Mouse (Mus musculus) hindbrain, embryonic 16.5 days (tissue): ENCODE measurements around the gene Rapgef4. TPM values are rescaled to one million over a fixed set of nuclear protein-coding genes. Genes with fewer than 3 reads are reported as not detected.
A peak's percentile ranks its signal among the peaks of the same experiment; 100 is the strongest.

ENCODE experiments used
- ATAC-seq: fragments of 200-750 bp; cut with Nextera tagmentation; 2 replicates; pipeline ENCODE4 v1.8.0; 2017; ENCODE audit warnings: moderate TSS enrichment, moderate library complexity
- H3K27ac ChIP-seq: fragments of 300-500 bp; sonication (generic); 2 replicates; pipeline ENCODE4 v1.5.1; 2014; ENCODE audit warnings: low read depth, mild to moderate bottlenecking, control low read depth, low read length, moderate library complexity
- H3K27me3 ChIP-seq: fragments of 300-500 bp; sonication (generic); replicated peaks from 2 replicates; pipeline ENCODE4 v1.6.1; 2014; ENCODE audit warnings: low read length; ENCODE audit not compliant: control insufficient read depth, insufficient read depth
- H3K36me3 ChIP-seq: fragments of 300-500 bp; sonication (generic); 2 replicates; pipeline ENCODE4 v1.6.1; 2014; ENCODE audit warnings: mild to moderate bottlenecking, low read length, moderate library complexity, mixed read lengths; ENCODE audit not compliant: control insufficient read depth, insufficient read depth
- H3K4me1 ChIP-seq: fragments of 300-500 bp; sonication (generic); 2 replicates; pipeline ENCODE4 v1.6.1; 2014; ENCODE audit warnings: low read depth, low read length; ENCODE audit not compliant: control insufficient read depth, insufficient read depth
- H3K4me2 ChIP-seq: fragments of 300-500 bp; sonication (generic); 2 replicates; pipeline ENCODE4 v1.6.1; 2014; ENCODE audit warnings: mild to moderate bottlenecking, low read length, control low read depth, moderate library complexity
- H3K4me3 ChIP-seq: fragments of 300-500 bp; sonication (generic); 2 replicates; pipeline ENCODE4 v1.5.1; 2014; ENCODE audit warnings: mild to moderate bottlenecking, low read length, control low read depth, moderate library complexity
- H3K9ac ChIP-seq: fragments of 300-500 bp; sonication (generic); 2 replicates; pipeline ENCODE4 v1.6.1; 2014; ENCODE audit warnings: low read depth, mild to moderate bottlenecking, control low read depth, low read length, moderate library complexity
- H3K9me3 ChIP-seq: fragments of 300-500 bp; sonication (generic); 2 replicates; pipeline ENCODE4 v1.6.1; 2014; ENCODE audit warnings: mild to moderate bottlenecking, low read length, moderate library complexity; ENCODE audit not compliant: control insufficient read depth
- WGBS: fragments of 180-500 bp; shearing (Covaris S2); extraction: QIAGEN DNeasy Blood & Tissue Kit; methylation state at CpG from one replicate; pipeline ENCODE4 v1.1.7; 2014; 5-methylcytosine and 5-hydroxymethylcytosine counted together
- polyA plus RNA-seq: library from polyadenylated mRNA; unstranded; fragments of >200 nt; fragmentation: Nextera tagmentation; extraction: Ambion mirVana; gene quantifications from 2 replicates; pipeline ENCODE4 v1.2.1, GENCODE M21; 2015

Rapgef4 gene
- polyA plus RNA-seq, 1 experiment from 2014 or later: 41.3 TPM

DNA sequence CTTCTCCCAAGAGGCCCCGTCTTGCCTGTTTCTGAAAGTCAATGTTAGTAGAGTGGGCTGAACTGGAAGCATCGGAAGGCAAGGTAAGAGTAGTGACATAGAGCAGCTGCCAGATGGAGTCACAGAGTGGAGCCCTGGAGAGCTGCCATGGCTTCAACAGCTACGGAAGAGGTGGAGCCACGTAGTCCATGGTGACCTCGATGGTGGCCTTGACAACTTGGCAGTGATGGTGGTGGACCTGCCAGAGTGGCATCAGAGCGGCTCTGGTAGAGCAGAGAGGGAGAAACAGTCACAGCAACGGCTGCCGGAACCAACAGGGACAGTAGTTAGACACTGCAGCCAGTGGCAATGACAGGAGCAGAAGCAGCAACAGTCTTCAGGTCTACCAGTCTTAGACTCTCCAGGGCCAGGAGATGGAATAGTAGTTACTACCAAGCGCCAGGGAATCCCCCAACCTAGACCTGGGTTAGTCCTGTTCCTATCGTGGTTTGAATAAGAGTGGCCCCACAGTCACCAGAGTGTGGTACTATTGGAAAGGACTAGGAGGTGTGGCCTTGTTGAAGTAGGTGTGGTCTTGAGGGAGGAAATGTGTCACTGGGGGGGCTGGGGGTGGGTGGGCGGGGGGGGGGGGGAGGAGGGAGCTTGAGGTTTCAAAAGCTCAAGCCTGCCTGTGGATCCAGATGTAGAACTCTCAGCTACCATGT lies 6.7 kb upstream of the Rapgef4 start:
- no peaks in the 10 kb centered on the region for H3K27me3 ChIP-seq
- H3K4me1 ChIP-seq: no peaks in the 10 kb centered on the region
- no peak overlapping the region for H3K4me2 ChIP-seq
- H3K4me3 ChIP-seq: no peak overlapping the region
- H3K9ac ChIP-seq: no peak overlapping the region
- H3K36me3 ChIP-seq: no peaks in the 10 kb centered on the region
- no peak overlapping the region for H3K27ac ChIP-seq
- ATAC-seq: peak; percentile 64
- no peaks in the 10 kb centered on the region for H3K9me3 ChIP-seq
- 74% methylated on average over 10 of the region's 11 CpGs for WGBS

DNA sequence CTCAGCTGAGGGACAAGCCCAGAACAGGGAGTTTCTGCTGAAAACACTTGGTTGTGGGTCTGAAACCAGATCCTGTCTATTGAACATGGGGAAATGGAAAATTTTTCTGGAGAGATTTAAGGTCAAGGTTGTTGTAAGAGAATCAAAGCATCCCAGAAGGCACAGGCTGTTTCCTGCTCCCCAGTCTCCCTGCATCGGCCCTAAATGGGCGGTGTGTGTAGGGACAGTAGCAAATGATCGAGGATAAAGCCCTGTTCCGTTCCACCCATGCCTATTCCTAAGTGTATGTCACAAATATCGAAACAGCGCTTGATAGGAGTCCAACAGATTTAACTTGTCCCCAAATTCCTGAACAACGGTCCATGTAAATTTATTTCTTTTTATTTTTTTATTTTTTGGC lies 1.1 kb upstream of the Rapgef4 start:
- H3K4me3 ChIP-seq: no peak overlapping the region
- no peak for ATAC-seq
- no peak overlapping the region for H3K9ac ChIP-seq
- no peak overlapping the region for H3K27ac ChIP-seq
- no peaks in the 10 kb centered on the region for H3K27me3 ChIP-seq
- H3K9me3 ChIP-seq: no peaks in the 10 kb centered on the region
- 91% methylated on average over 7 of the region's 7 CpGs for WGBS
- H3K4me2 ChIP-seq: no peak overlapping the region
- no peaks in the 10 kb centered on the region for H3K36me3 ChIP-seq
- peaks cover 5% of the 10 kb centered on the region for H3K4me1 ChIP-seq

DNA sequence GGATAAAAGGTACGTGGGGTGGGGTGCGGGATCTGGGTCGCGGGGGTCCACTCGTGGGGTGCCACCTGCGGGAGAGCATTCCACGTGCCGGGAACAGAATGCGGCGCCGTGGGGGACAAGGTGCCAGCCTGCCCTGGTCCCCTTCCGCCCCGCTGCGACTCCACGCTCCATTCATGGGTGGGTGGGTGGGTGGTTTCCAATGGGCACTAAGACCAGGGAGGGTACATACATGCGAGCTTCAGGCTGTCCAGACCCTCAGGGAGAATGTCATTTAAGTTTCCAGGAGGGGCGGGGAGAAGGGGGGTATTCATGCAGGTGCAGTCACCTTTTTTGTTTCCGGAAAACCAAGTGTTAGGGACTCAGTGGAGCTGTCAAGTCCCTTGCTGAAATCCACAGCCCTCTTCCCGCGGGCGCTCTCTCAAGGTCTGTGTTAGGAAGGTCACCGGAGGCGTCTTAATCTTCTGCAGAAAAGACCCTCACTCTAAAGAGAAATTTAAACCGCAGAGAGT lies 357 bp downstream of the Rapgef4 start:
- 6% methylated on average over 13 of the region's 24 CpGs for WGBS
- ATAC-seq: peak; percentile 63
- peak overlapping the region; percentile 61 for H3K27ac ChIP-seq

DNA sequence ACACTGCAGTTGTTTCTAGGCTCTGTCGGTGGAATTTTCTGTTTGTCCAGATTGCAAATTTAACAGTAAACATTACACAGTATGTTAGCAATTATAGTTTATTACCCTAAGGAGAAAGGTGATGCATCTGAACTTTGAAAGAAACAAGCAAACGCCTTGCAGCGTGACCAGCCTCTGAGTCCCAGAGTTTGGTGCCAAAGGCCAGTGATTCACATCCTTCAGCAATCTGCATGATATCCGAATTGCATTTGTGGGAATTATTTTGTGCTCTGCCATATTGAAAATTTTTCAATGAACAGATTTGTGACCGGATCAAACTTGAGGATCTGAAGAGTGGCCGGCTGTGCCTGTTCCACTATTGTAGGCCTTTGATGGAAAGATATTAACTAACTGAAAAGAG lies 856 bp downstream of the Rapgef4 start:
- WGBS: 60% methylated on average over 6 of the region's 6 CpGs
- no peaks in the 10 kb centered on the region for H3K27me3 ChIP-seq
- peak overlapping the region; percentile 86 for H3K4me2 ChIP-seq
- peak overlapping the region; percentile 64 for H3K4me3 ChIP-seq
- H3K36me3 ChIP-seq: no peaks in the 10 kb centered on the region
- H3K9ac ChIP-seq: peak overlapping the region; percentile 85
- peaks cover 5% of the 10 kb centered on the region for H3K4me1 ChIP-seq
- H3K27ac ChIP-seq: peak overlapping the region; percentile 61; the same call in 1 of the 2 replicates
- ATAC-seq: no peak
- no peaks in the 10 kb centered on the region for H3K9me3 ChIP-seq

More for the DNA sequence above, 357 bp downstream of the Rapgef4 start:
- Histone ChIP-seq H3K36me3 (no peaks in the 10 kb centered on the region), H3K4me1 (peaks cover 5% of the 10 kb centered on the region), H3K4me2 (peak overlapping the region; percentile 86), H3K9me3 (no peaks in the 10 kb centered on the region), H3K27me3 (no peaks in the 10 kb centered on the region), H3K9ac (peak overlapping the region; percentile 85), H3K4me3 (peak overlapping the region; percentile 64)

DNA sequence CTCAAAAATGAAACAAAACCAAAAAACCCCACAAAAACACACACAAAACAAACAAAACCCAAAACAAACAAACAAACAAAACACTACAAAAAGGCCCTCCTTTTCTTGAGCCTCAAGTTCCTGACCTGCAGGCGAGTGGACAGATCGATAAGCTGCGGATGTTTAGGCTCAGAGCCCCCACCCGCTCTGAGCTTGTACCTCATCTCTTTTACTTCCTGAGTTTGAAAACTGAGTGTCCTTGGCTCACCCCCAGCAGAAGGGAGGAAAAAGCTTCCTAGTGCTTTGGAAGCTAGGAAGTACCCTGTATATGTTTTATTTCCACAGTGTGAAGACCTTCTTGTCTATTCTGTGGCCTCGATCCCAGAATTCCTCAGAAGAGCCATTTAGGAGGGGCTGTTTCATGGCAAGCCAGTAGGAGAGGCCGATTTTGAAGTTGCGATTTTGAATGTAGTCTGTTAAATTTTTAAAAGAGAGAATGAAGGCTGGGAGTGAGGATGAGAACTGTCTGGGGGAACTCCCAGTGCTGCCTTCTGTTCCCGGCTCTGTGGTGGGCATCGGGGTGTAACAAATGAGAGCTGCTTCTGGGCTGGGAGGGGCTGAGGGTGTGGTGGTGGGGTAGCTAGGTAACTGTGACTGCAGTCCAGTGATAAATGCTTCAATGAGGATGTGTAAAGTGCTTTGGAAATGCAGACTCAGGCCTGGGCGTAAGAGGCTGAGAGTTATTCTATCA lies 2.0 kb downstream of the Rapgef4 start:
- no peak for ATAC-seq
- H3K27ac ChIP-seq: no peak overlapping the region
- H3K27me3 ChIP-seq: no peaks in the 10 kb centered on the region
- 58% methylated on average over 10 of the region's 10 CpGs for WGBS
- H3K4me1 ChIP-seq: peaks cover 5% of the 10 kb centered on the region
- H3K9me3 ChIP-seq: no peaks in the 10 kb centered on the region
- no peak overlapping the region for H3K4me3 ChIP-seq
- no peaks in the 10 kb centered on the region for H3K36me3 ChIP-seq
- H3K4me2 ChIP-seq: peak overlapping the region; percentile 35
- H3K9ac ChIP-seq: no peak overlapping the region

DNA sequence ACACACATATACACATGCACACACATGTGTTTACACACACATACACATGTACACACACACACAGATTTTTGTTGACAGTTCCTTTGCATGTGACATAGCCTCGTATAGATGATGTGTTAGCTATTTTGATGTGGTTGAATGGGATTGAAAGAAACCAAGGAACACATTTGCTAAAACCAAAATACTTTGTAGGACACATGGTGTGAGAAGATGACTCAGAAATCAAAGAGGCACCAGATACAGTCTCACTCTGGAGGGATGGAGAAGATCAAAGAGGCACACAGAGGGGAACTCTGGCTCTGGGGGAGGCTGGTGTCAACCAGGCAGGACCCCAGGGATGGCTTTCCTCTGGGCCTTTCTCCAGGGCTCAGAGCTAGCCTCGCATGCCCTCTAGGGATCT lies 4.7 kb downstream of the Rapgef4 start:
- no peak for ATAC-seq
- no peak overlapping the region for H3K9ac ChIP-seq
- WGBS: 64% methylated on average over 2 of the region's 2 CpGs
- H3K4me2 ChIP-seq: no peak overlapping the region
- H3K27ac ChIP-seq: no peak overlapping the region
- H3K9me3 ChIP-seq: no peaks in the 10 kb centered on the region
- peaks cover 5% of the 10 kb centered on the region for H3K4me1 ChIP-seq
- H3K27me3 ChIP-seq: no peaks in the 10 kb centered on the region
- H3K36me3 ChIP-seq: no peaks in the 10 kb centered on the region
- H3K4me3 ChIP-seq: no peak overlapping the region

DNA sequence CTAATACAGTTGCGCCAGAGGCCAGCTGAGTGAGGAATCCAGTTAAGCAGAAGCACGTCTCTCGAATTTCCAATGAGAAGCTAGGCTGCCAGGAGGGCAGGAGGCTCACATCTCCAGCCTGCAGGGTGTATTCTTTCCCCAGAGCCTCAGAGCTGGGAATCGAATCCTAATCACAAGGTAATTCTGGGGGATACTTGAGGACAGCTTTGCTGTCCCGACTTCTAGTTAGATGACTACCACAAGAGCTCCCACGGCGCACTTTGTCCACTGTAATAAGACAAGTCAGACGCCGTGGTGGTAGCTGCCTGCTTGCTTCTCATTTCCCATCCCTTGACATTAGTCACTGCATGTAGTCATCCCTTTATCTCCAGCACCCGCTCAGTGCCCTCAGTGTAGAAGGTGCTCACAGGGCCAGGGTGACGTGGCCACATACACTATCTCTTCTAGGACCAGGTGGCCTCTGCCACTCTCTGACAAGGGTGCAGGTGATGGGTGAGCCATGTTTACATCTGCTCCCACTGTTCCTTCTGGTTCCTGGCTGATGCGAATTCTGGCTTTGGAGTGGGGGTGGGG lies 5.3 kb downstream of the Rapgef4 start:
- no peaks in the 10 kb centered on the region for H3K36me3 ChIP-seq
- no peak overlapping the region for H3K27ac ChIP-seq
- H3K9ac ChIP-seq: no peak overlapping the region
- no peaks in the 10 kb centered on the region for H3K9me3 ChIP-seq
- no peak overlapping the region for H3K4me2 ChIP-seq
- H3K27me3 ChIP-seq: no peaks in the 10 kb centered on the region
- 69% methylated on average over 12 of the region's 12 CpGs for WGBS
- no peak for ATAC-seq
- H3K4me3 ChIP-seq: no peak overlapping the region
- peaks cover 5% of the 10 kb centered on the region for H3K4me1 ChIP-seq

DNA sequence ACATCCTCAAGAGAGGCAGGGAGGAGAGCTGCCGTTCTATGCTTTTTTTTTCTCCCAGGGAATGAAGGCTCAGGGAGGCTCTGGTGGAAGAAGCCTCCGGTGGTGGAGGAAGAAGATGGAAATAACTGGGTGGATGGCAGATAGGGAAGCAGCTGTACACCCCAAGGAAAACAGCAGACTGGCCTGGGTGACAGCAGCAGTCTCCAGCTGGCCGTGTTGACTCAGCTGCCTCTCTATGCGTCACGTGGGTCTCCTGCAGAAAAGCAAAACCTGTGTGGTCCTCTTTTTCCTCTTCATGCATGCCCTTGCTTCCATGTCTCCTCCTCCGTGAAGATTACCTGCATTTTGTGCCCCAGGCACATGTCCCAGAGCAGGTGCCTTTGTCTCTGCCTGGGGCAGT lies 7.5 kb downstream of the Rapgef4 start:
- H3K27ac ChIP-seq: no peak overlapping the region
- no peaks in the 10 kb centered on the region for H3K4me1 ChIP-seq
- WGBS: 65% methylated on average over 6 of the region's 6 CpGs
- H3K4me3 ChIP-seq: no peak overlapping the region
- no peaks in the 10 kb centered on the region for H3K9me3 ChIP-seq
- H3K36me3 ChIP-seq: no peaks in the 10 kb centered on the region
- H3K4me2 ChIP-seq: no peak overlapping the region
- no peaks in the 10 kb centered on the region for H3K27me3 ChIP-seq
- no peak for ATAC-seq
- no peak overlapping the region for H3K9ac ChIP-seq

DNA sequence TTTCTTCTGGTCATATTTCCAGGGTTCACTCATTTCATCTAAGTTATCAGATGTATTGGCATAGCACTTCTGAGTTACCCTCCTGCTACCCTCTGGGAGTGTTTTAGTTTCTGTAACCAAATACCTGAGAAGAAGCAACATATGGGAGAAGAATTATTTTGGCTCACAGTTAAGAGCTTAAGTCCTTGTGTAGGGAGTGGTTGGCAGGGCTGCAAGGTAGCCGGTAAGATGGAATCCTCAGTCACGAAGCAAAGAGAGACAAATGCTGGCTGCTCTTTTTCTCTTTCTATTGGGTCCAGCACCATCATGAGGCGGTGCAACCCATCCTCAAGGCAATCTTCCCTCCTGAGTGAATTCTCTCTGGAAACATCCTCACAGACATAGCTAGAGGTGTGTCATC lies 11.1 kb downstream of the Rapgef4 start:
- H3K4me1 ChIP-seq: no peaks in the 10 kb centered on the region
- no peak for ATAC-seq
- H3K27ac ChIP-seq: no peak overlapping the region
- no peak overlapping the region for H3K4me2 ChIP-seq
- H3K9me3 ChIP-seq: no peaks in the 10 kb centered on the region
- H3K4me3 ChIP-seq: no peak overlapping the region
- WGBS: 93% methylated on average over 3 of the region's 3 CpGs
- H3K36me3 ChIP-seq: no peaks in the 10 kb centered on the region
- no peaks in the 10 kb centered on the region for H3K27me3 ChIP-seq
- no peak overlapping the region for H3K9ac ChIP-seq
